Mouse (Mus musculus) embryo, embryonic 10 days (tissue): ENCODE measurements around the gene Ube2b.

Source experiments
- DNase-seq: peaks from one replicate; pipeline ENCODE4 v3.0.0-alpha.2; 2015; ENCODE audit warnings: low spot score

Gene Ube2b

GRCm38 (mm10) chr11:51967443-51968401, 32.8 kb downstream of the Ube2b start, which contains the start of gene Cdkn2aipnl:
Gene Cdkn2aipnl, plus strand, starts transcription at chr11:51967661.
- peak; percentile 97 for DNase-seq

DNA sequence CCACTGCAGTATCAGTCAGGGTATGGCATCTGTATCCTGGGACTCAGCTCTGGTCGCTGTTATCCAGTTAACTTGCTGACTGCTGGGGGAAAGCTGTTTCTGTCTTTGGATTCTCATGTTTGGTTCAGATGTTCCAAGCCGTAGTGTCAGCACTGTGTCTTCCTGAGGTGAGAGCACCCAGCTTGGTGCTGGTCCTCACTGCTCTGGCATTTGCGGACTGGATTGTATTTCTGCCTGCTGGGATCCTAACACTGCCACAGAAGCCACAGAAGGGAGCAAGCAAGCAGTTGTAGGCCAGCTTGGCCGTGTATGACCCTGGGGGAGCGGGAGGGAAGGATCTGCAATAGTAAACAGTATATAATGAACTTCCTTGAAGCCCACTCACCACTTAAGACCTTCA, 33.9 kb downstream of the Ube2b start:
- no peak for DNase-seq

- DNase-seq: no peak
Measured at GRCm38 (mm10) chr11:51962277-51962676, 38.3 kb downstream of the Ube2b start.

DNA sequence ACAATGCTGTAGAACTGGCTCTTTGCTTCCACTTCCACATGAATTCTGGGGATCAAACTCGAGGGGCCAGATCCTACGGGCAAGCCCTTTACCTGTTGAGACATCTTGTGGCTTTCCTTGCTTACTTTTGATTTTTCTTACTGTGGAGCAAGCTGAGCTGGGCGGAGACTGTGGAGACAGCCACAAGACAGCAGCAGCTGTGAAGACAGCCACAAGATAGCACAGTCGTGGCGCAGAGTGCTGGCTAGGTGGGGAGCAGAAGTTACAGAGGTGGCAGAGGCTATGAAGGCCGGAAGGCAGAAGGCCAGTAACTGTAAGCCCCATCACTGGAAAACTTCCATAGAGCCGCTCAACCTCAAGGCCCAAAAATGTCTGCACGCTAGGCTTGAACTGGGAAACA, 38.8 kb downstream of the Ube2b start:
- no peak for DNase-seq

DNA sequence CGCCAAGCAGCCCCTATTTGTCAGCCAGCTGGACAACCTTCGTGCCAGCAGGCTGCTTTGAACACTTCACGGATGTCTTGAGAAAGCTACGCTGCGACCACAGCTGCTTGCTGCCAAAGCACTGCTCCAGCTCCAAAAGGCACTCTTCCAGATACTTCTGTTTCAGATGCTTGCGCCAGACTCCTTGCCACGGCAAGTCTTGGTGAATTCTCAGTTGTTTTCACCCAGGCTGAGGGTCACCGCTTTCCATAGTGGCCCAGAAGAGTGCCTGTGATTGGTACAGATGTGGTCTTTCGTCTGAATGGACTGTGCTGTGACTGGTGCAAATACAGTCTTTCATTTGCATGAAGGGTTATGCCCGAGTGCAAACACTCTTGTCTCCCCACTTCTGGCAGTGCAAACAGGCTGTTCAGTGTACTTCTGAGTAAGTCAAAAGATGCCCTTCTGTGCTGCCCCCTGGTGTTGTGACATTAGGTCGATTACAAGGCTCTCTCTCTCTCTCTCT, 39.5 kb downstream of the Ube2b start:
- DNase-seq: no peak

DNA sequence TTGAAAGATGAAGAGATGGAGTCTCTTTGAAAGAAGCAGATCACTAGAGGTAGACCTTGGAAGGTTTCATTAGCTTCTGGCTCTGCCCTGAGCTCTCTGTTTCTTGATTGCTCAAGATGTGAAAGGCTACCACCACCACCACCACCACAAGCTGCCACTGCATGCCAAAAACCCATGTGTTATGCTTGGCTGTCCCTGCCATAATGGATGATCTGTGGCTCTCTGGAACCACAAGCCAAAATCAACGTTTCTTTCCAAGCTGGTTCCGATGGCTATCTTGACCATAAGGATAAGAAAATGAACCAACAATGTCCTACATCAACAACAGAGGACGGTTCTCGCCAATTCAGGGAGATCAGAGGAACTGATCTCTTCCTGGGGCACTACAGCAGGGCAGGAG, 40.5 kb downstream of the Ube2b start:
- DNase-seq: no peak

DNA sequence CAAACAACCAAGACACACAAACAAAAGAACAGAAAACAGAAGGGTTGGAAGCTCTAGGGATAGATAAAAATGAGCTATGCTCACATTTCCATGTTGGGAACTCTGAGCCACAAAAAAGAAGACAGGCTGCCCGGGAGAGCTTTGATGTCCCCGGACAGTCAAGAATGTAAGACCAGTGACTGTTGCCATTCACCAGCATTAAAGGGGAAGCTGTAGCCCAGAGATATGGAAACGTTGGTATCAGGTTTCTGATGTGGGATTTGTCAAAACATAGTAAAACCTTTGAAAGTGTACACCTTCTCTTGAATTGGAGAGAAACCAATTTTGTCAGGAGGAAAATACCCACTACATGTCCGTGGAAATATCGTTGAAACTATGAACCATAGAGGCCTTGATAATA, 41.1 kb downstream of the Ube2b start:
- no peak for DNase-seq

DNA sequence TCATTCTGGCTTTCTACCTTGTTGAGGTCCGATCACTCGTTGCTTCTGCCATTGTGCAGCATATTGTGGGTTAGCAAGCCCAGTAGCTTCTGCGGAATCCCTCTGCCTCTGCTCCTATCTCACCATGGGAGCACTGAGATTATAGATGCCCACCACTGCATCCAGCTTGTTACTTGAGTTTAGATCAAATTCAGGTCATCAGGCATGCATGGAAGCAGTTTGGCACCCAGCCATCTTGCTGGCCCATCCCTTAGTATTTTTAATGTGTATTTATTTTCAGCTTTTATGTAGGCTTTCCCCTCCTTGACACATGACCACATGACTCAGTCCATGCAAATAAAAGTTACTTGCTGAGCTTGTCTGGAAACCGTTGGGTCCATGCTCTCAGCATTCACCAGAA, 42.8 kb downstream of the Ube2b start:
- DNase-seq: no peak

- no peak for DNase-seq
Measured at GRCm38 (mm10) chr11:51956112-51956511, 44.5 kb downstream of the Ube2b start.

DNA sequence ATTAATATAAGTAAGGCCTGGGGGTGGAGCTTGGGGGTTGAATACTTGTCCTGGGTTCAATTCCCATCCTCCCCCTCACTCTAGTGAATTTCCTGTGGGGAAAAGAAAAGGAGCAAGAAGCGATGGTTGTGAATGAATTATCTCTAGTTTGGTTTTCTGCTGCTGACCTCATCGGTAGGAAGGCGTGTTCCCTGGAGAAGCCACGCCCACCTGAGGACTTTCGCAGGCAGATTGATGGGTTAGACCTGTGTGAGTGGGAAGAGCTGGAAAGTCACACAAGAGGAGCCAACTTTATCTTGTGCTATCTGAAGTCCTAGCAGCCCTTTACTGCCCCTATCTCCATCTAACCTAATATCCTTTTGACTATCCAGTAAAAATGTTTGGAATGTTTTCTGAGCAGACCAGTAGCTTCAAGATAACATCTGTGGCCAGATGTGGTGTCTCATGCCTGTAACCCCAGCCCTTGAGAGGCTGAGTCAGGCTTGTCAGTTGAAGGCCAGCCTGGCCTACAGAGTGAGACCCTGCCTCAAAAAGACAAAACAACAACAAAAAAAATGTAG, 48.6 kb downstream of the Ube2b start:
- no peak for DNase-seq

DNA sequence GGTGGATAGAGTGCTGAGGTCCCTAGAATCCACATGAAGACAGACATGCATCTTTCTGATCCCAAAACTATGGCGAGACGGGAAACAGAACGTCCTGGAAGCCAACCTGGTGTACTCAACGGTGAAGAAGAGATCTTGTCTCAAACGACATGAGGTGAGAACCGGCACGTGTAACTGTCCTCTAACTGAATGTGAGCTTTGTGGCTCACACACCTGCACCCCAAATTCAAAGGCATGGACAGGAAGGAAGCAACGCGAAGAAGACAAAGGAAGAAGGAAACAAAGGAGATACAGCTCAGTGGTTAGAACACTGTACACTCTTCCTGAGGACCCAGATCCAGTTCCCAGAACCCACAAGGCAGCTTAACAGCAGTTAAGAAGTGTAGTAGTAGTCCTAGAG, 50.6 kb downstream of the Ube2b start:
- DNase-seq: no peak

DNA sequence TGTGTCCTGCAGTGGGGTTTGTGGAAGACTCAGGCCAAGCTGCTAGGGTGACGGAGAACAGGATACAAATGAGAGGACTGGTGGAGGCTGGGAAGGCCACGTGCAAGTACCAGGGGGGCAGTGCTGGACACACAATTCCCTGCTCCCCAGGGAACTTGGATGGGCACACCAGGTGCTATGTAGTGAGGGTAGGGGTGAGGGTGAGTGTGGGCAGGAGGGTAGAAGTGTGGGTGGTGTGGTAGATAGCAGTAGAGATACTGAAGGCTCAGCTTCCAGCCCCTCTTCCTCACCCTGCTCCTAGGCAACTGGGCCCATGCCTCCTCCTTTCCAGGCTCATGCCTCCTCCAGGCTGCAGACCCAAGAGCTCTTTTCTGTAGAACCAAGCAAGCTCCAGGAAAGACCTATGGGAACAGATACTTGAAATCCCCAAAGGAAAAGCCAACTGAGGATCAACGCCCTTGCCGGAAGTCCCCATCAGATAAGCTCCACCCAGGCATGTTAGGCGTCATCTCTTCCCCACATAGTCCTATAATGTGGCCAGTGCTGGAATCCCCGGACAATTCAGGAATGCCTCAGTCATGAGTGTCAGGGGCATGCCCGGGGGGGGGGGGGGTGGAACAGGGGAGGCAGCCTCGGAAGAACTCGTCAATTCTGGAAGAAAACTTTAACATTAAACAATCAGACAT, 51.3 kb downstream of the Ube2b start:
- no peak for DNase-seq

- DNase-seq: no peak
Measured at GRCm38 (mm10) chr11:51946144-51946543, 54.4 kb downstream of the Ube2b start.

- no peak for DNase-seq
Measured at GRCm38 (mm10) chr11:51945548-51945947, 55.0 kb downstream of the Ube2b start.

DNA sequence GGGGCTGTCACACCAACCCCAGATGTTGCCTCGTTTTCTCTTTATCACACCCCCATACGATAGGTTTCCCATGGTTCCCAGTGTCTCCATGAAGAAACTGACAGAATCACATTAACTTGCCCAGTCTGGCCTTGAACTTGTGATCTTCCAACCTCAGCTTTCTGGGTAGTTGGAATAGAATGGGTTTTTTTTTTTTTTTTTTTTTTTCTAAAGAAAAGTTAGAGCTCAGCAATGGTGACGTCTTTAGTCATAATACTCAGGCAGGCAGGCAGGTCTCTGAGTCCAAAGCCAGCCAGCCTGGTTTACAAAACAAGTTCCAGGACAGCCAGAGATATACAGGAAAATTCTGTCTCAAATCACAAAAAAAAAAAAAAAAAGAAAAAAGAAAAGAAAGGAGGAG, 56.3 kb downstream of the Ube2b start:
- DNase-seq: no peak

GRCm38 (mm10) chr11:51943500-51943841, 57.1 kb downstream of the Ube2b start:
- no peak for DNase-seq

- no peak for DNase-seq
Measured at GRCm38 (mm10) chr11:51942602-51943499, 57.7 kb downstream of the Ube2b start.

DNA sequence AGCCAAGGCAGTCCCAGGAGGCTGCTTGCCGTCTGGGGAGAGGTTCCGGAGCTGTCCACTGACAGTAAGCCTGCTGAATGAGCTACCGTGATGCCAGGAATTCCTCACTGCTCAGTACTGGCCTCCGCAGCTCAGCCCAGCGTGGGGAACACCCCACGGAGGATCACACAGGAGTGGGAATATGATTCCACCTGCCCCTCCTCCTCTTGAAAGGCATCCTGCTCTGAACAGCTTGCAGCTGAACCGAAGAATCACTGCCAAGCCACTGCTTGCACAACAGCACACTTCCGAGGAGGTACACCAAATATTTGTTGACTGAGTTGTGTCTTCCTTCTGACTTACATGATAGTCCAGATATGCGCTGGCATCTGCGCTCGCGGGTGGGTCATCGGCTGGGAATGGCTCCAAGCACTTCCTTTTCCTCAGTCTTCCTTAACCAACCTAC, 60.0 kb downstream of the Ube2b start:
- no peak for DNase-seq

DNA sequence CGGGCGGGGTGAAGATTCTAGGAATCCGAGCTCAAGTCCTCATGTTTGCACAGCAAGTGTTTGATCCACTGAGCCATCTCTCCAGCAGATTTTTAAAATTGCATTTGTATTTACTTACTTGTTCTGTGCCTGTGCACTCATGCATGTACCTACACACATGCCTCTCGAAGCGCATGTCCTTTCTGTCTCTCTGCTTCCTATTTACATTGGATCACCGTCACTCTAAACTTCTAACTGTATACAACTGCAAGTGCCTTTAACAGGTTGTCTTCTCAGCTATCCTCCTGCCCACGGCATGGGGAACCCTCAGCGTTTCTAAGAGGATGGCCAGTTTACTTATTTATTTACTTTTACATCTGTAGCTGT, 61.0 kb downstream of the Ube2b start:
- no peak for DNase-seq

GRCm38 (mm10) chr11:51938817-51939589, 61.6 kb downstream of the Ube2b start:
- no peak for DNase-seq

DNA sequence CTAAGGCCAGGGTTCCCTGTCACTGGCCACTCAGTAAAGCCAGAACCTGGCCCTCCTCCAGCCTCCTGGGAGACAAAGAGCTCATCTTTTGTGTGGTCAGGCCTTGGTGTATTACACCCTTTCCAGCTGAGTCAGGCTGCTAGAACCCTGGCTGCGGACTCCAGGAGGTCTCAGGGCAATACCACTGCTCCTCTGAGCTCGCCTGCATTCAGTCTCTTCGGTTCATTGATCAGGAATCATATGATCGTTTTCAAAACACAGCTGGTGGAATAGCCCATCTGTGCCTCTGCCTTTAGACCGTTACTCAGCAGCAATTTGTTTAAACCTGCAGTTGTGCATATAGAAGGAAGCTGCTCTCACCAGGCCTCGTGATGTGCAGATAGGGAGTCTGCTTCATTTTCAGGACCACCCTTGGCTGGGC, 63.2 kb downstream of the Ube2b start:
- DNase-seq: no peak
